Mouse (Mus musculus) heart, adult 9 months (tissue): ENCODE measurements around the gene Hax1.

Experiments
- DNase-seq, 2 experiments: peaks; one replicate each; pipeline ENCODE4 v3.0.0; 2022; ENCODE audit warnings: low spot score in 2 of 2

The Hax1 gene

DNA sequence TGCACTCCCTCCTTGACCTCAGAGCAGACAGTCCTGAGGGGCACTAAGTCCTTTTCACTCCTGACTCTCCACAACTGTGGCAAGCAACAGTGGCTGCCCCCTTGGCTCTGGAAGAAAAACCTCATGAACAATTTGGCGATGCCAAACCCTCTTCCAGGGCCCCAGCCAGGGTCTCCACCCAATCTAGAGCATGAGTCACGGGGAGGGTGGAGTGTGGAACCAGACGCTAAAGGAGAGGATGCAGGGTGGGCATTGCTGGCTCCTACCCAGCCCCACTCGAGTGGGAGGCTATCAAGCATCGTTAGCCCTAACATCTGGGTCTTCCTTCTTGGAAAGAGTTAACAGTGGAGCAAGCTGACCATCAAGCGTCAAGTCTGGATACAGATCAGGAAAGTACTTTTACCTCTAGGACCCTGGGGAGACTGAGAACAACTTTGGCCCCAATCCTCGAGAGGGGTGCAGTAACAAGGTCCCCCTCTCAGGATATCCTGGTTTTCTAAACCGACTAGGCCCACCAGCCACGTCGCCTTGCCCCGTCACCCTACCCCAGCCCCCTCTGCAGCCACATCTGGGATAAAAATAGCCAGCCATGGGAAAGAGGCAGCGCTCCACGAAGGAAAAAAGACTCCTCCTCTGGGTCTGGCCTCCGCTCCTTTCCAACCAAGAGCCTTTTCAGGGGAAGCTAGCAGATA lies 36.4 kb downstream of the Hax1 start:
- peak; percentile 56 to 62 for DNase-seq

GRCm38 (mm10) chr3:89961436-89961835 lies 37.1 kb downstream of the Hax1 start:
- peak; percentile 21 to 37 for DNase-seq

- peak; percentile 91 to 92 for DNase-seq
These were observed 38.1 kb downstream of the Hax1 start for GRCm38 (mm10) chr3:89960469-89960868.

GRCm38 (mm10) chr3:89959435-89959834 lies 39.1 kb downstream of the Hax1 start:
- no peak for DNase-seq

- DNase-seq: no peak
These were observed 40.7 kb downstream of the Hax1 start for GRCm38 (mm10) chr3:89957880-89958279.

DNA sequence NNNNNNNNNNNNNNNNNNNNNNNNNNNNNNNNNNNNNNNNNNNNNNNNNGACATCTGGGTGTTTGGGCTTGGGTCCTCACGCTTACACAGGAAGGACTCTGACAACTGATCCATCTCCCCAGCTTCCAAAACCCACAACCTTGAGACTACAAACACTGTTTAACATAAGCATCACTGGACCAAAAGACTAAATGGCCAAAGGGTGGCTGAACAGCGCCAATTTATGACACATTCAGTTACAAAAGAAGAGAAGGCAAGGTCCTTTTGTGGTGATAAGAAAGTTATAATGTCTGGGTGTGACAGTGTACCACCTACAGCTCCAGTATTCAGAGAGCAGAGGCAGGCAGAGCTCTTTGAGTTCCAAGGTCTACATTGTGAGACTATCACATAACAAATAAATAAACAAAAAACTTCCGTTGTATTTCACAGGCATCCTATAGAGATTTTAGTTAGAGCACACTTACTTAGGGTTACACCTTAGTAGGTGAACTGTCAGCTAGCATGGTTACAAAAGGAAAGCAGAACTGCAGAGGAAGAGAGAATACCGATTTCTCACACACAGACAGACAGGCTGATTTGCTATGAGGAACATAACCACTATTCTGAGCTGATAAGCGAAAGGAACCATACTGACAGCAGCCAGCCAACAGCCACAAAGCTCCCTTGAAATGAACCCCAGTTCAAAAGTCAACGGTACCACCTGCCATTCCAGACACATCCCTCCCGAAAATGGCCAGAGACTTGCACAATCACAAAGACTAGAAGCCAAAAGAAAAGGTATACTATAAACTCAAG lies 42.2 kb downstream of the Hax1 start:
- no peak for DNase-seq

- DNase-seq: peak in 1 of 2 experiments; percentile 70
These were observed 45.2 kb downstream of the Hax1 start for GRCm38 (mm10) chr3:89953420-89953819.

DNA sequence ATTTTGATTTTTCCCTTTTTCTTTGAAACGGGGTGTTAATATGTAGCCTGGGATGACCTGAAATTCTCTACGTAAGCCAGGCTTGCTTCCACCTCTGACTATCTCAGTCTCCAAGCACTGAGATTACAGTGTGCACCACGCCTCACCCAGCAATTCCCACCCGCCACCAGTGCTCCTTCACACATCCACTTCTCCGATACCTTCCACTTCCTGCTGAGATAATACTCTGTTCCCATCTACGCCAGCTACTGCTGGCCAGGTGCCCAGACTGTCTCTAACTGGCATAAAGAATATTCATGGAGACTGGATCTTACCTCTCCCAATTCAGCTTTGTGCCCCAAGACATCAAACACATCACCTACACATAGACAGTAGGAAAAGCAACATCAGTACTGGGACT lies 49.9 kb downstream of the Hax1 start:
- DNase-seq: no peak

DNA sequence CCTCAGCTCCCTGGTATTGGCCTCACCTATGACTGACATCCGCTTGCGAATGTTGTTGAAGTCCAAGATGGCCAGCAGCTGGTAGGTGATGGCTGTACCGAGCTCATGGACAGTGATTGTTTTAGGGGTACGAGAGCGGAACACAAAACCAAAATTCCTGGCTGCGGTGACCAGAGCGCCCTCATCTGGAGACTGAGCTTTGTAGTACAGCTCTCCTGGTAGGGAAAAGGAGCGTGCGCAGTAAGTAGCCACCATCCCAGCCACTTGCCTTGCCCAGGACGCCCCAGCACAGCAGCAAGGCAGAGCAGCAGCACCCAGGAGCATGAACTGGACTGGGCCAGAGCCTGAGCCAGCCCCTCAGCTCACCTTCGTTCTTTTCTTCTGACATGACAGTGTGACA lies 50.6 kb downstream of the Hax1 start:
- no peak for DNase-seq
